22 mouse cellular contexts compared by ENCODE assay signal in genomic region chr4:118081608-118082331, GRCm38 (mm10). TPM values are rescaled to one million over a fixed set of nuclear protein-coding genes. Genes with fewer than 3 reads are reported as not detected.
DNase-seq lines count a peak whose midpoint lies in the region; ATAC-seq and TF ChIP-seq lines count a peak whose summit lies in the region.
"Had no signal": no experiment of that assay in that cellular context is flagged by ENCODE, and none has a peak within 500 bp of the region (broad histone marks: within the 10 kb centered on the region; RNA-seq: fewer than 3 reads in every experiment).

No protein-coding gene starts in this region.

- no peaks in the 10 kb centered on the region for H3K9me3 ChIP-seq in limb, embryonic 15.5 days
- H3K9me3 ChIP-seq in limb, embryonic 10.5 days (replicated peaks), result no peaks in the 10 kb centered on the region
- H3K9me3 ChIP-seq in liver, embryonic 14.5 days (ENCODE audit: control insufficient read depth, low read length), result no peaks in the 10 kb centered on the region
- H3K9me3 ChIP-seq in midbrain, postnatal 0 days (ENCODE audit: low read length), result no peaks in the 10 kb centered on the region
- H3K9me3 ChIP-seq: embryonic facial prominence, embryonic 13.5 days; forebrain, embryonic 13.5 days; G1E; heart, embryonic 12.5 days; hindbrain, embryonic 13.5 days had no signal

- H3K4me1 ChIP-seq in limb, embryonic 15.5 days, result peaks cover 34% of the 10 kb centered on the region
- peaks cover 16% of the 10 kb centered on the region for H3K4me1 ChIP-seq in limb, embryonic 10.5 days
- H3K4me1 ChIP-seq in liver, embryonic 14.5 days (replicated peaks; ENCODE audit: control insufficient read depth in 2 of 2, insufficient read depth in 2 of 2, low read length in 1 of 2), result peaks cover 49 to 51% of the 10 kb centered on the region in 2 experiments
- H3K4me1 ChIP-seq in midbrain, postnatal 0 days (ENCODE audit: insufficient read depth, low read length), result no peaks in the 10 kb centered on the region

- no peak overlapping the region for H3K4me3 ChIP-seq in gastrocnemius, adult 2 months
- H3K4me3 ChIP-seq in limb, embryonic 15.5 days, result no peak overlapping the region
- no peak overlapping the region for H3K4me3 ChIP-seq in limb, embryonic 10.5 days
- H3K4me3 ChIP-seq in liver, embryonic 14.5 days (ENCODE audit: insufficient read depth in 1 of 2, low read depth in 2 of 2, low read length in 2 of 2), result no peak overlapping the region
- no peak overlapping the region for H3K4me3 ChIP-seq in midbrain, postnatal 0 days (ENCODE audit: low read depth, low read length)
- H3K4me3 ChIP-seq: embryonic facial prominence, embryonic 13.5 days; forebrain, embryonic 13.5 days; heart, embryonic 12.5 days; hindbrain, embryonic 13.5 days had no signal

- no peaks in the 10 kb centered on the region for H3K36me3 ChIP-seq in limb, embryonic 15.5 days
- no peaks in the 10 kb centered on the region for H3K36me3 ChIP-seq in limb, embryonic 10.5 days
- H3K36me3 ChIP-seq in liver, embryonic 14.5 days (replicated peaks; ENCODE audit: control insufficient read depth, insufficient read depth, low read depth), result no peaks in the 10 kb centered on the region
- H3K36me3 ChIP-seq in midbrain, postnatal 0 days (ENCODE audit: insufficient read depth, low read length), result no peaks in the 10 kb centered on the region
- H3K36me3 ChIP-seq: embryonic facial prominence, embryonic 13.5 days; heart, embryonic 12.5 days; hindbrain, embryonic 13.5 days had no signal

- peak overlapping the region; percentile 0; the same call in 1 of the 2 replicates for H3K27ac ChIP-seq in gastrocnemius, adult 2 months
- no peak overlapping the region for H3K27ac ChIP-seq in limb, embryonic 15.5 days
- no peak overlapping the region for H3K27ac ChIP-seq in limb, embryonic 10.5 days
- H3K27ac ChIP-seq in liver, embryonic 14.5 days, result peak overlapping the region; percentile 94
- H3K27ac ChIP-seq in midbrain, postnatal 0 days (ENCODE audit: low read depth, low read length), result no peak overlapping the region
- H3K27ac ChIP-seq: embryonic facial prominence, embryonic 13.5 days; forebrain, embryonic 13.5 days; hindbrain, embryonic 13.5 days had no signal

- intact Hi-C loops in gastrocnemius, adult 2 months (cut with DNase I), result loop anchor here (2.0 to 10.0 kb wide), 2 partner anchors 253 to 377 kb away; no protein-coding TSS in a partner anchor

- no peak for TF ChIP-seq CTCF in gastrocnemius, adult 2 months (IDR thresholded peaks at IDR 0.05)
- no peak for TF ChIP-seq CTCF in liver, embryonic 14.5 days (IDR thresholded peaks at IDR 0.05; ENCODE audit: low read depth)
- TF ChIP-seq CTCF in midbrain, postnatal 0 days (IDR thresholded peaks at IDR 0.05), result no peak

- 84% methylated on average over 18 of the region's 18 CpGs for WGBS in limb, embryonic 15.5 days
- 90% methylated on average over 18 of the region's 18 CpGs for WGBS in limb, embryonic 10.5 days
- WGBS in liver, embryonic 14.5 days (ENCODE audit: insufficient replicate concordance), result 68% methylated on average over 18 of the region's 18 CpGs
- WGBS in midbrain, postnatal 0 days, result 78% methylated on average over 18 of the region's 18 CpGs

- H3K9ac ChIP-seq in limb, embryonic 15.5 days, result no peak overlapping the region
- H3K9ac ChIP-seq in liver, embryonic 14.5 days (replicated peaks), result no peak overlapping the region; the same call in 1 of the 2 replicates
- no peak overlapping the region for H3K9ac ChIP-seq in midbrain, postnatal 0 days (replicated peaks; ENCODE audit: low read length, poor library complexity, severe bottlenecking)
- H3K9ac ChIP-seq: embryonic facial prominence, embryonic 13.5 days; forebrain, embryonic 13.5 days; forebrain, postnatal 0 days; heart, embryonic 12.5 days; hindbrain, embryonic 13.5 days had no signal

- H3K27me3 ChIP-seq in limb, embryonic 15.5 days, result no peaks in the 10 kb centered on the region
- no peaks in the 10 kb centered on the region for H3K27me3 ChIP-seq in limb, embryonic 10.5 days (ENCODE audit: low read depth, poor library complexity, severe bottlenecking)
- H3K27me3 ChIP-seq in liver, embryonic 14.5 days (ENCODE audit: control insufficient read depth, insufficient read depth, low read length), result no peaks in the 10 kb centered on the region
- no peaks in the 10 kb centered on the region for H3K27me3 ChIP-seq in midbrain, postnatal 0 days (ENCODE audit: insufficient read depth, low read length)
- H3K27me3 ChIP-seq: embryonic facial prominence, embryonic 13.5 days; forebrain, embryonic 13.5 days; heart, embryonic 12.5 days; hindbrain, embryonic 13.5 days had no signal

- H3K4me2 ChIP-seq in limb, embryonic 15.5 days, result no peak overlapping the region
- peak overlapping the region; percentile 21; the same call in 1 of the 2 replicates for H3K4me2 ChIP-seq in liver, embryonic 14.5 days (ENCODE audit: low read depth)
- no peak overlapping the region for H3K4me2 ChIP-seq in midbrain, postnatal 0 days (ENCODE audit: low read depth, low read length, poor library complexity, severe bottlenecking)
- H3K4me2 ChIP-seq: embryonic facial prominence, embryonic 13.5 days; forebrain, embryonic 13.5 days; heart, embryonic 12.5 days; hindbrain, embryonic 13.5 days had no signal

- 0 out of 2 replicates have a peak, but pooled peaks have one; percentile 17 for ATAC-seq in limb, embryonic 15.5 days (ENCODE audit: insufficient number of reproducible peaks, low FRiP score, low TSS enrichment, low read depth)
- ATAC-seq in liver, embryonic 14.5 days (ENCODE audit: insufficient read depth), result no peak
- ATAC-seq in midbrain, postnatal 0 days (ENCODE audit: low FRiP score), result no peak
- ATAC-seq: CD4-positive, CD25-positive, alpha-beta regulatory T cell, adult 4 months; forebrain, embryonic 13.5 days; forebrain, postnatal 0 days had no signal

- TF ChIP-seq EP300 in liver, embryonic 14.5 days (IDR thresholded peaks at IDR 0.05; ENCODE audit: low read depth), result no peak

- DNase-seq in gastrocnemius, adult 2 months, result peak; percentile 59
- DNase-seq in gastrocnemius, postnatal 25 days, result no peak
- DNase-seq in limb, embryonic 10.5 days (ENCODE audit: low spot score), result no peak
- DNase-seq in liver, embryonic 14.5 days (ENCODE audit: low read depth in 3 of 3, low spot score in 3 of 3), result peak in 1 of 3 experiments; percentile 40
- DNase-seq in skeletal muscle tissue, adult 2 months (ENCODE audit: low read depth, low spot score), result peak; percentile 26
- no peak for DNase-seq in frontal cortex, postnatal 10 days (ENCODE audit: low spot score in 2 of 2)
- DNase-seq in midbrain, postnatal 0 days (ENCODE audit: low spot score), result no peak
- DNase-seq: adrenal gland, postnatal 10 days; B cell, adult 2 months; cerebellum, adult 11-12 months; cerebellum, adult 9-10 months; cerebellum, postnatal 25 days; forebrain, postnatal 0 days; heart, adult 18-20 months; heart, postnatal 4 days had no signal

RNA-seq across cellular contexts. Expression of gene St3gal3, which starts 52.9 kb away (rescaled TPM):
- total RNA-seq in gastrocnemius, adult 2 months (2021), result 10 to 100 TPM; 73.4 to 75.0 TPM
- 10 to 100 TPM; 65.8 to 74.1 TPM for total RNA-seq in gastrocnemius, postnatal 25 days (2021)
- polyA plus RNA-seq in limb, embryonic 15.5 days (2015; fragmentation: Nextera tagmentation; extraction: Ambion mirVana), result 6.3 and 9.6 TPM in 2 replicates
- polyA plus RNA-seq in limb, embryonic 10.5 days (2016; fragmentation: Nextera tagmentation; extraction: Ambion mirVana), result 6.8 and 7.2 TPM in 2 replicates
- polyA plus RNA-seq in liver, embryonic 14.5 days (2012; rRNA removed), result 3.2 TPM in 2 replicates
- polyA plus RNA-seq in liver, embryonic 14.5 days (2014; fragmentation: Nextera tagmentation; extraction: Ambion mirVana), result 0.85 and 1.0 TPM in 2 replicates
- 41.9 and 46.3 TPM in 2 replicates for total RNA-seq in midbrain, postnatal 0 days (2014; rRNA removed)
- 10.6 and 10.7 TPM in 2 replicates for polyA plus RNA-seq in midbrain, postnatal 0 days (2015; fragmentation: Nextera tagmentation; extraction: Ambion mirVana)

Comparison
In these comparisons a context has a peak if more than half of its experiments do, and no peak if none do; other contexts are left out.
1. DNase-seq: peak in gastrocnemius, adult 2 months (single experiment) and skeletal muscle tissue, adult 2 months (single experiment); none in gastrocnemius, postnatal 25 days (single experiment), limb, embryonic 10.5 days (single experiment), frontal cortex, postnatal 10 days (0 of 2) and midbrain, postnatal 0 days (single experiment).
2. H3K27ac ChIP-seq: peak in gastrocnemius, adult 2 months (single experiment) and liver, embryonic 14.5 days (single experiment); none in limb, embryonic 15.5 days (single experiment), limb, embryonic 10.5 days (single experiment) and midbrain, postnatal 0 days (single experiment).